Mouse (Mus musculus) ES-Bruce4 (cell line): Measurements from ENCODE around the gene Ildr1.

Experiments
- CTCF ChIP-seq: IDR thresholded peaks from one replicate; pipeline ENCODE4 v1.8.1; 2011; ENCODE audit warnings: low read depth, low read length
- EP300 ChIP-seq: IDR thresholded peaks from 2 replicates; pipeline ENCODE4 v1.6.1; 2011; ENCODE audit warnings: low read depth, low read length; ENCODE audit not compliant: insufficient read depth

- no peak for TF ChIP-seq EP300
- no peak for TF ChIP-seq CTCF
These were observed 79.2 kb downstream of the Ildr1 start for GRCm38 (mm10) chr16:36772996-36773395.
